Mouse (Mus musculus): Measurements from ENCODE around the gene Vstm5.
"Not testable (repeated sequence)": the region's sequence is repeated elsewhere in the genome, so short reads cannot be mapped to it uniquely, and the experiment has no call there.

Gene Vstm5

DNA sequence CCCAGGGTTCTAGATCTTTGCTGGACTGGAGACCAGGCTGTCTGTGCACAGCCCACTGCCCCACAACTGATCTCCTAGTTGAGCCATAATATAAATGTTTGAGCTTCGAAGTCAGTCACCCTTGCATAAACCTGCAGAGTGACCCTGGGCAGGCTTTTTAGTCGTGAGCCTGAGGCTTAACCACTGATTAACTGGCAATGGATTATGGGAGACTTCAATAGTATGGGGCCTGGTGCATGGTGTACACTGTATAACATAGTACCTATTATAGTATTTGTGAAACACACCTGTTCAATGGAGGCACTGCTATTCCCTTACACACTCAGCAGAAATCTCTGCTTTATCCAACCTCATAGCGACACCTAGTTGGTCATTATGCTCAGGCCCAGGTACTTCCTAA is 17.4 kb downstream of the Vstm5 start:
- no peak for DNase-seq (ENCODE audit: inconsistent age in 2 of 2, low spot score in 1 of 2)

DNA sequence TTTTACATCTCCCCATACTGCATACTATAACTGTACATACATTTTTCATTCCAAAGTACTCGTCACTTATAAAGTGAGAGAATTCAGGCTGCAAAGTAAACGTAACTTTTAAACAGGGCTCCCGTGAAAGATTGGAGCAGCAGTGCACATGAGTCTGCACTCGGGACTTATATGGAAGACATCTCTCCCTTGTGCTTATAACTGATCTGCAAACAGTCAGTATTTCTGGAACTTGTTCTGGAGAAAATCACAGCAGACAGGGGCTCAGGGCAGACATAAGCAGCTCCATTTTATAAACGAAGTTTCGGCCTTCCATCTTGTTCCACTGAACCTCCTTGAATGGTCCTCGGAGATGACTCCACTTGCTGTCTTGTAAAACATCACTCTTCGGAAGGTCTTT is 23.1 kb downstream of the Vstm5 start:
- DNase-seq (ENCODE audit: inconsistent age in 2 of 2, low spot score in 1 of 2), result no peak

DNA sequence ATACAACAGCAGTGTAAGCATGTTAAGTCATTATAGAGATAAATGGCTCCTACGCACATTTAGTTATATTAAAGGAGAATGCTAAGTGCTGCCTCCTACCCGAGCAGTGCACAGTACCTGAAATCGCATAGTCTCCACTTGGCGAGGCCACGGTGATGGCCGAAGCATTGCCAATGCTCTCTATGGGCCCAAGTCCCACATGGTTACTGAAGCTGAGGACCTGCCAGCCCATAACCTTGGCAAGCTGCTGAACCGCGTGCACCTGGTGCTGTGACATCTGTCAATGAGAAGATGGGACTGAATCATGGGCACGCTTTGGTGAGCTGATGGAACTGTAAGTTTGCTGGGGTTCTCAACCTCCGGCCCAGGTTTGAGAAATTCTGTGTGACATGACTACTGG is 24.6 kb downstream of the Vstm5 start:
- DNase-seq (ENCODE audit: inconsistent age in 2 of 2, low spot score in 1 of 2), result no peak

DNA sequence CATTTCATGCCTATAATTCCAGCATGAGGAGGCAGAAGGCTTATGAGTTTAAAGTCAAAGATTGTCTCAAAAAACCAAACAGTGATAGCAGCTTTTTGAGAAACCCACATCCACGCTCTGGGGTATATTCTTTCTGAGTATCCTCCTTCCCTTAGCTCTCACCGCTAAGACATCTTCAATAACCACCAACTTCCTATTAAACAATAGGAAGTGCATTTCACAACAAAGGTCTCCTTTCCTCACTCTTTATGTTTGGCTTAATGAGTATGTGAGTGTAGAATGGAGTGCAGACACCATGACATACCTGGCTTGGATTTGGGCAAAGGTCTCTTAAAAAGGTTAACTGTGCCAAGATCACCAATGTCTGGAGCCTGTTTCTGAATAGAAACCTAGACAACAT is 35.1 kb downstream of the Vstm5 start:
- no peak for DNase-seq (ENCODE audit: inconsistent age in 2 of 2, low spot score in 1 of 2)

DNA sequence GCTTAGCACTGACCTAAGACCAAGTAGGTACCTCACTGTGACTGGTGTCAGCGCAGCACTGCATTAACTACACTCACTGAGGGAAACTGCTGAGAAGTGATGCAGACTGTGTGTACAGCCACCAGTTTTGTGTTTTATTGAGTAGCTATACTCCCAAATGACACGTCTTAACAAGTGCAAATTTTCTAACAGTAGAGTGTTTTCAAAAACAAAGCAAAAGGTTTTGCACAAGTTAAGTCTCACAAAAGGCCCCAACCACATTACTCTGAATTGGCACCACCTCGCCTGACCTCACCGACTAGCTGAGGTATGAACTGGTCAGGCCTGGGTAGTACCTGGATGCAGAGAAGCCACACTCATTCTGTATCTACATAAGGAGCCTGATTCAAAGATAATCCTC is 38.0 kb downstream of the Vstm5 start:
- no peak for DNase-seq (ENCODE audit: inconsistent age in 2 of 2, low spot score in 1 of 2)

DNA sequence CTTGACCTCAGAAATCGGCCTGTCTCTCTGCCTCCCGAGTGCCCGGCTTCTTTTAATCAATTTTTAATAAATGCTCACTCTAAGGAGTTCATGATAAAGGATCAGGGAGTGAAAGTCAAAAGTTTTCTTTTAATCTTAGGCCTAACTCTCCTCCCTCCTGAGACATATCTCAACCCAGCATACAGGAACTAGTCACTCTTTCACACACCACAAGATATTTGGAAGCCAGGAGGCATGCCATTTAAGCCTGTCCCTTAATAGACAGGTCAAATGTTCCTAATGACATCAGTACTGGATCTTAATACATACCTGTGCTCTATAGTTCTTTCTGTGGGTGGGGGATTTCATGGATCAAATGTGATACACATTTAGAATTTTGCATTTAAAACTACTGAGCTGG is 39.5 kb downstream of the Vstm5 start:
- peak in 1 of 2 experiments; percentile 37 for DNase-seq (ENCODE audit: inconsistent age in 2 of 2, low spot score in 1 of 2)

DNA sequence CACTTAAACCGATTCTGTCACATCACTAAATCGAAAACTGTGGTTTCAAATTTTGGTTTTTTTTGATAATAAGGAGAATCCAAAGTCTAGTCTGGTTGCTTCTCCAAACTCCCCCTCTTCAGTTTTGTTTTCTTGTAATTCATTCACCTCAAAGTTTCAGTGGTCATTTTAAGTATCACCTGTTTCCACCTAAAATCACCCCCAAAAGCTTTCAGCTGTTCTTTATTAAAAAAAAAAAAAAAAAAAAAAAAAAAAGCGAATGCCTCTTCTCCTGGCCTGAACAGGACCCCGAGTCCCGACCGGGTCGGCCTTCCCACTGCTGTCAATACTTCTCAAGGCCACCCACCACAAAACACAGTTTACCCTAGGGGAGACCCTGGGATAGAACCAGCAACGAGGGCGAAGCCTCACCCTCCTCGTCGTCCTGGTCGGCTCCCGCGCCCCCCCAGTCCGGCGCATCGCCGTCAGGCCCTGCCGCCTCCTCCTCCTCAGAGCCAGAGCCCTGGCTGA is 40.3 kb downstream of the Vstm5 start:
- DNase-seq (ENCODE audit: inconsistent age in 2 of 2, low spot score in 1 of 2), result no peak

DNA sequence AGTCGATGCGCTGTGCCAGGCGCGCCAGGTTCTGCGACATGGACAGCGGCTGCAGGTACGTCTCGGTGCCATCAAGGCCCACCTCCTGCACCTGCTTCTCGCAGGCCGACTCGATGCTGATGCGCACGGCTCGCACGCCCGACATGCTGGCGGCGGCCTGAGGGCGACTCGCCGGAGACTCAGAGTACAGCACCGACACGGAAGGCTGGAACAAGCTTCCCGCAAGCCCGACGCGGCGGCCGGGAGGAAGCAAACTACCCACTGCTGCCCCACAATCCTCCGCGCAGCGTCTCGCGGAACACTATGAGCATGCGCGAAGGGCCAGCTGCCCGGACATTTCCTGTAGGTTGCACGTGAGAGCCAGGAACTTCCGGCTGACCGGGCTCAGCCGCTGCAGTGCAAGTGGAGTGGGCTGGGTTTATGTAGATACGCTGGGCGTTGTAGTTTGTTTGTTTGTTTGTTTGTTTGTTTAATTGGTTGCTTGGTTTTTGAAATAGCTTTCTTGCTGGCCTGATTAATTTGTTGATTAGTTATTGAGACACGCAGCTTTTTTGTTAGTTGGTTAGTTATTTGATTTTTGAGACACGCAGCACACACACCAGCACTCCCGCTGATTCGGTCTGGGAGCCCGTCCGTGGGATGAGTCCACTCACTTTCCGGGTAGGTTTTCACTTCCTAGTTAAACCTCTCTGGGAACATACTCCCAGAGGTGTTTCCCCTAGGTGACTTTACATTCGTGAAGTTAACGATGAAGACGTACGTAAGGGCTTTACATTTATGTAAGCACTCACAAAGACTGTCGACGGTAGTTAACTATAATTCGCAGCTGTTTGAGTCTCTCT is 41.0 kb downstream of the Vstm5 start, which contains the start of gene Med17:
Gene Med17, minus strand, starts transcription at position 283 of the 842 bp plus-strand sequence.
- peak; percentile 94 to 97 for DNase-seq (ENCODE audit: inconsistent age in 2 of 2, low spot score in 1 of 2)

DNA sequence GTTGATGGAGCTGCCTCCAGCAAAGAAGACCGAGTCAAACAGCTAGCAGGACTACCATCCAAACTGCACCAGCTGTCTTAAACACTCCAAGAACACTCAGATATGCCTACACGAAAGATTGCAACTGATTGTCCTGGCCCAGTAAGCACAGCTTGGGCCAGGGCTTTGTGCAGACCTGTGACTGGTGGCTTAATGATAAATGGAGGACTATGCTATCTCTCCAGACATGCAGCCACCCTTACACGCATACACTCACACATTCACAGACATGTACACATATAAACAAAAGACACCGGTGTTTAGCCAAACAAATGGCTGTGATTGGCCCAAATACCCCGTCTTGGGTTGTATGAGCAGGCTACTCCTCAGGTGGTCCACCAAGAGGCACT is 41.6 kb downstream of the Vstm5 start:
- DNase-seq (ENCODE audit: inconsistent age in 2 of 2, low spot score in 1 of 2), result no peak

DNA sequence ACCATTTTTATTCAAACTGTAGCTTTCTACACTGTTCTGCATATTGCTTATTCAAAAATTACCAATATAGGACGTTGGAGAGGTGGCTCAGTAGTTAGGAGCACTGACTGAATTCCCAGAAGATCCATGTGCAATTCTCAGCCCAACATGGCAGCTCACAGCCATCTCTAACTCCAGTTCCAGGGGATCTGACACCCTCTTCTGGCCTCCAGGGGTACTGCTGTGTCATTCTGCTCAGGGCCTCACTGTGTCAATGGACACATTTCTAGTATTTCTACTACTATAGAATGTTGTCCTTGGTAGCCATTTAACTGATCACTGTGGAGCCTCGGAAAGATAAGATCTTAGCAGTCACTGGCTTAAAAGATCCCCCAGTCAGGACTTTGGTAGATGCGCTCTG is 46.6 kb downstream of the Vstm5 start:
- peak; percentile 26 to 69 for DNase-seq (ENCODE audit: inconsistent age in 2 of 2, low spot score in 1 of 2)

DNA sequence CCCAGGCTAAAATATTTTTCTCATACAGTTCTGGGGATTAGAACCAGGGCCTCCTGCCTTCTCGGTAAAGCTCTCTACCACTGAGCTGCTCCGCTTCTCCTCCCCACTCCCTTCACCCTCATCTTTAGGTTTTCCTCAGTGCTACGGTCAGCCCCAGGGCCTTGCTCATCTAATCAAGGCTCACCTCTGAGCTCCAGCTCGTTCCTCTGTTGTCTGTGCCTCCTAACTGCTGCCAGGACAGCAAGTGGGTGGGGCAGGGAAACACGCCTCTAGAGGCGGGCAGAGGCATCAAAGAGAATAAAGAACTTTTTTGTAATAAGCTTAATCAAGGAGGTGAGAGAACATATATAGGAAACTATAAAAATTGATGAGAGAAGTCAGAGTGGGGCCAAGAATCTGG is 49.0 kb downstream of the Vstm5 start:
- DNase-seq (ENCODE audit: inconsistent age in 2 of 2, low spot score in 1 of 2), result no peak

DNA sequence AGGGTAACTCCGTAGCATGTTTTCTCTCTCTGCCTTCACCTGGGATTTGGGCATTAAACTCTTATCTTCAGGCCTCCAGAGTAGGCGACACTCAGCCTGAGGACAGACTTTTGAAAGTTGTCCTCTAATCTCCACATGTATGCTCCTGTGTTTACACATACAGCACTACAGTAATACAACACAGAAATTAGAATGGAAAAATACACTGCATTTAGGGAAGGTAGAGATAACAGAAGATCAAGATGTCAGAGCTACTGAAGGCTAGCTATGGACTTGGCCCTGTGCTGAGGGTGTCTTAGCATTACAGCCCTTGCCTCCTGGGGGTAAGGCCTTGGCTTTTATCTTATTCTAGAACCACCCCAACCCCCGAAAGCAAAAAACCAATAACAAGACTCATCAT is 49.6 kb downstream of the Vstm5 start:
- DNase-seq (ENCODE audit: inconsistent age in 2 of 2, low spot score in 1 of 2), result no peak

DNA sequence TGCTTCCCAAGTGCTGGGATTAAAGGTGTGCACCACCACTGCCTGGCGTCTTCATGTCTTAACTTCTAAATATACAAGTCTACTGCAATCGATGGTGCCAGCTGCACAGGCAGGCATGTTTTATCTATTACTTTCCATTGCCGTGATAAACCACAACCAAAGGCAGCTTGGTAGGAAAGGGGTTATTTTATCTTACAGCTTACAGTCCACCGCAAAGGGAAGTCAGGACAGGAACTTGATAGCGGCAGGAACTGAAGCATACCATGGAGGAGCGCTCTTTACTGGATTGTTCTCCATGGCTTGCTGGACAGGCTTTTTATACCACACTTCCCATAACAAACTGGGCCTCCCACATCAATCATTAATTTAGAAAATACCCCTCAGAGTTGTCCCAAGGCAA is 50.4 kb downstream of the Vstm5 start:
- no peak for DNase-seq (ENCODE audit: inconsistent age in 2 of 2, low spot score in 1 of 2)

DNA sequence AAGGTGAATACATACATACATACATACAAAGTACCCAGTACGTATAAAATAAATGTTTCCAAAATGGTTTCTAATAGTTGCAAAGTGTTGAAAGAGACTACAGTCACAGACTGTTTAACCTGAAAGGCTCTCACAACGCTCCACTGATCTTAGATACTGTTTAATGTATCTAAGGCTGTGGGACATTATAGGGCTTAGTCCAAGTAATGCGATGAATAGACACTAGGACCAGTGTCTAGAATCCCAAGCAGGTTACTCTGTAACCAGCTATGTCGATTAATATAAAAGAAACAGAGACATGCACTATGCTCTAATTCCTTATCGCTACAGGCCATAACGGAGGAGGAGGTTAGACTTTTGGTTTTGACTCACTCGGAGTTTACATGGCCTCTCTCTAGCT is 58.3 kb downstream of the Vstm5 start:
- DNase-seq (ENCODE audit: inconsistent age in 2 of 2, low spot score in 1 of 2), result no peak

DNA sequence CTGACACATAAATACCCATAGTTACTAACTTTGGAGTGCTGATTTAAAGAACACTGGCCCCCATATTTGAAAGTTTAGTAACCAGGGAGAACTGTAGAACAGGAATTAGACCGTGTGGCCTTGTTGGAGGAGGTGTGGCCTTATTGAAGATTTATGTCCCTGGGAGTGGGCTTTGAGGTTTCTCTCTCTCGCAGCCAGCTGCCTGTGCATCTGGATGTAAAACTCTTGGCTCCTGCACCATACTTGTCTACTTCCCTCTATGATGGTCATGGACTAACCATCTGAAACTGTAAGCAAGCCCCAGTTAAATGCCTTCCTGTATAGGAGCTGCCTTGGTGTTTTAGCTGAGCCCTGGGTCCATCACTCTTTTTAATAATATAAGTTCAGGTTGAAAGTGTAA is 59.6 kb downstream of the Vstm5 start:
- no peak for DNase-seq (ENCODE audit: inconsistent age in 2 of 2, low spot score in 1 of 2)

DNA sequence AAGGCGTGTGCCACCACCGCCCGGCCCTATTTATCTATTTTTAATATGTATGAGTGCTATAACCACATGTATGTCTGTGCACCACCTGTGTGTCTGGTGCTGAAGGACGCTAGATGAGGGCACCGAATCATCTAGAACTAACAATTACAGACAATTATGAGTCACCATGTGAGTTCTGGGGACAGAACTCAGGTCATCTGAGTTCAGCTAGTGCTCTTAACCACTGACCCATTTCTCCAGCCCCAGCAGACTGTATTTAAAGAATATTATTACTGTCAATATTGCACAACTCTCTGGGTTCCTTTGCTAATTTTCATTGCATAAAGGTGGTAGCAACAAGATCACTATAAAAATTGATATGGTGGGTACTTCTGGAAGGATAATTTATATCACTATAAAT is 61.2 kb downstream of the Vstm5 start:
- peak; percentile 17 to 62 for DNase-seq (ENCODE audit: inconsistent age in 2 of 2, low spot score in 1 of 2)

DNA sequence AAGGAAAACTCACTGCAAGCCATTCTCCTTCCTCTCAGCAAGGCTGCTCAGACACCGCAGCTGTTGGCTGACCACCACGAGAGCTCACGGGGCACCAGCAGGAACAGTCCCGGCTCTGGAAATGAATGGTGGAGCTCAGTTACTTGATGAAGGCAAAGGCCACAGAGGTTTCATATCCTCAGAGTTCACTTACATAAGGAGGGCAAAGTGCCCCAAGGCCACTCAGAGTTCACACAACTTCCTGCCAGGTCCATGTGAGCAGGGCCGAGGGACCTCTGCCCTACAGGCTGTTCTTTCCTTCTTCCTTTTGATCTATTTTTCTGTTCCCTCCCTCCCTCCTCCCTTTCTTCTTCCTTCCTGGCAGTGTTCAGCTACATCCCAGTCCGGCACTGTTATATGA is 62.6 kb downstream of the Vstm5 start:
- peak; percentile 86 to 94 for DNase-seq (ENCODE audit: inconsistent age in 2 of 2, low spot score in 1 of 2)

DNA sequence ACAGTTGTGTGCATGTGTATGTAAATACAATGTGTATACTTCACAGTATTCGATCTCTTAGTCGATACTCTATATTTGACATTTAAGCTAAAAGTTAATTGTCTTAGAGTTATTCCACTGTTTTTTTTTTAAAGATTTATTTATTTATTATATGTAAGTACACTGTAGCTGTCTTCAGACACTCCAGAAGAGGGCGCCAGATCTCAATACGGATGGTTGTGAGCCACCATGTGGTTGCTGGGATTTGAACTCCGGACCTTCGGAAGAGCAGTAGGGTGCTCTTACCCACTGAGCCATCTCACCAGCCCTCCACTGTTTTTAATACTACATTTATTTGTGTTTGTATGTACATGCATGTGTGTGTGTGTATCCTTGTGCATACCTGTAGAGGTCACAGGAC is 63.2 kb downstream of the Vstm5 start:
- not testable (repeated sequence) for DNase-seq (ENCODE audit: inconsistent age in 2 of 2, low spot score in 1 of 2)

DNA sequence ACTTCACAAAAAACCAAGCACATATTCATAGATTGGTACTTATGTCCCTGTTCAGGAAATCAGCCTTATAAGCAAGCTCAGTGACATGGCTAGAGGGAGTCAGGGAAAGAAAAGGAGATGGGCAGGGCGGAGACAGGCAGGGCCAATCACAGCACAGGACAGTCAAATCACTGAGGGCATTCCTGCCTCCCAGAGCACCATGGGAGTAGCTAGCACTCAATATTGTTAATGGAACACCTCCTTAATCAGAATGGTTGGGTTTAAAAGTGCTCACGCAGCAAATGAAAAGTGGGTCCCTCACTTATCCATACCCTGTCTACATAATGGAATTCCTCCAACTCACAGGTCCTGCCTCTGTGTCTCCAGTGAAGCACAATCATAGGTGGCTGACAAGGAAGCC is 64.0 kb downstream of the Vstm5 start:
- DNase-seq (ENCODE audit: inconsistent age in 2 of 2, low spot score in 1 of 2), result peak; percentile 53 to 79

DNA sequence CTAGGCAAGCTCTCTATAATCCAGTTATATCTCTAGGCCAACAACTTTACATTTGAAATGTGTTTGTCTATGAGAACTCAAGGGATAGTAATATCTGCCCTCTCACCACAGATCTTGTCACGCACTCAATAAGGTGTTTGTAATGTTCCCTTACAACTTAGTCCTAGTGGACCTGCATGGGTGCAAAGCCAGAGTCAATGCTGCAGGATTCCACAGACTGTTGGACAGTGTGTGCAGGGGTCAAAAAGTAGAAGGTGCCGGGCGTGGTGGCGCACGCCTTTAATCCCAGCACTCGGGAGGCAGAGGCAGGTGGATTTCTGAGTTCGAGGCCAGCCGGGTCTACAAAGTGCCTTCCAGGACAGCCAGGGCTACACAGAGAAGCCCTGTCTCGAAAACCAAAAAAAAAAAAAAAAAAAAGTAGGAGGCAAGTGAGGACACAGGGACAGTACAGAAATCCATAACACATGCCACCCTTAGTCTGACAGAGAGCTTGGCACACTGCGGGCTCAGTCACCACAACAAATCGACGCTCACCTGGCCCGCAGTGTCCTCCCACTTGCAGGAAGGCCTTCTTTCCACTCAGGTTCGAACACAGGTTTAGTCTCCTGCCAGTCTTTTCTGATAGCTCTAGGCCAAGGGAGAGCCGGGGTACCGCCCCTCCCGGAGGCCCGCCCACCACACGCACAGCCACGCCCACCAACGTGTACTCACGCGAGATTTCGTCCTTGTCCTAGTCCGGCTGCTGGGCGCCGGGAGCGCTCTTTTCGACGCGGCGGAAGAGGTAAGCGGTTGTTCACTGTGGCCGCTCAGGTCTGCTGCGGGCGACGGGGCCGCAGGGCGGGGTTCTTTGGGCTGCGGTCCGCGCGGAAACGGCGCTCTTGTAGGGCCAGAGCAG is 66.9 kb downstream of the Vstm5 start, which contains the start of gene Taf1d:
Gene Taf1d, plus strand, starts transcription at position 712 of the 895 bp plus-strand sequence.
- DNase-seq (ENCODE audit: inconsistent age in 2 of 2, low spot score in 1 of 2), result peak; percentile 97 to 99

DNA sequence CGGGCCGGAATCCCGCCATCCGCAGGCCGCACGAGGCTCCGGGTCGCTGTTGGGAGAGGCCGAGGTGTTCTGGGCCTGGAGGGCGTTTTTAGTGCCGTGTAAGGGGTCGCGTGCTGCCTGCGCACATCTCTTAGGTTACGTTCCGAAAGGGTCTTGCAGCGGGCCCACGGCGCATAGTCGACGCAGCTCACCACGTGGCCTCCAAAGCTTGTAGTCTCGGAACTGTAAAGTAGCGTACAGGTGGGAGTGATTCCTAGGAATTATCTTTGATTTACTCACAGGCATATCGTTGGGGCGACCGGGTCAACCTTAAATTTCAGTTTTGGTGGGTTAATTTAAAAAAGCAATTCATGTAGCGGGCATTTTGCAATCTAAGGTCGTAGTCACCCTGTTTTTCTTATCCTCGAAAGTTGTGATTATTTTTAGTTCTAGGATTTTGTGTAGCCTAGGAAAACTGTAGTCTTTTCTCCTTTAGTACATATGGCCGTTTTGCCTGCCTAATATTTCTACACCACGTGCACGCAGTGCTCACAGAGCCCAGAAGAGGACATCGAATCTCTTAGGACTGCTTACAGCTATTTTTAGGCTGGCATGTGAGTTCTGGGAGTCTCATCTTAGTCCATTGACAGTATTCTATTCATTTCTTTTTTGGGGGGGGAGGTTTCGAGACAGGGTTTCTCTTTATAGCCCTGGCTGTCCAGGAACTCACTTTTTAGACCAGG is 67.7 kb downstream of the Vstm5 start, which contains the start of gene 4931406C07Rik:
Gene 4931406C07Rik, minus strand, starts transcription at position 51 of the 722 bp plus-strand sequence.
- peak in 1 of 2 experiments; percentile 64 for DNase-seq (ENCODE audit: inconsistent age in 2 of 2, low spot score in 1 of 2)

Data from adrenal gland, adult (tissue).